Comparison of ENCODE assay signal across 15 mouse cellular contexts in genomic region chr3:154885048-154885447, GRCm38 (mm10).
DNase-seq lines count a peak whose midpoint lies in the region; ATAC-seq lines count a peak whose summit lies in the region.
"Had no signal": no experiment of that assay in that cellular context is flagged by ENCODE, and none has a peak within 500 bp of the region (broad histone marks: within the 10 kb centered on the region; RNA-seq: fewer than 3 reads in every experiment).

No protein-coding gene starts in this region.

- 27% methylated on average over 5 of the region's 5 CpGs for WGBS in limb, embryonic 11.5 days
- 34% methylated on average over 5 of the region's 5 CpGs for WGBS in limb, embryonic 10.5 days
- WGBS in liver, embryonic 12.5 days (ENCODE audit: insufficient replicate concordance): 6% methylated on average over 5 of the region's 5 CpGs
- WGBS in midbrain, embryonic 14.5 days: 50% methylated on average over 5 of the region's 5 CpGs

- H3K4me1 ChIP-seq in limb, embryonic 11.5 days (ENCODE audit: control insufficient read depth, insufficient read depth, low read length): no peaks in the 10 kb centered on the region
- H3K4me1 ChIP-seq in limb, embryonic 10.5 days: peaks cover 8% of the 10 kb centered on the region; the same call in 1 of the 2 replicates
- peaks cover 35% of the 10 kb centered on the region for H3K4me1 ChIP-seq in liver, embryonic 12.5 days
- H3K4me1 ChIP-seq in midbrain, embryonic 14.5 days (ENCODE audit: control insufficient read depth, insufficient read depth, low read length): peaks cover 6% of the 10 kb centered on the region; the same call in 1 of the 2 replicates

- no peak overlapping the region for H3K27ac ChIP-seq in limb, embryonic 11.5 days (replicated peaks; ENCODE audit: low read depth, low read length)
- no peak overlapping the region for H3K27ac ChIP-seq in limb, embryonic 10.5 days
- H3K27ac ChIP-seq in liver, embryonic 12.5 days: no peak overlapping the region
- no peak overlapping the region for H3K27ac ChIP-seq in midbrain, embryonic 14.5 days (replicated peaks; ENCODE audit: low read depth, low read length)
- H3K27ac ChIP-seq: embryonic facial prominence, embryonic 13.5 days; kidney, embryonic 15.5 days; limb, embryonic 12.5 days had no signal

- H3K36me3 ChIP-seq in limb, embryonic 11.5 days (ENCODE audit: control insufficient read depth, insufficient read depth, low read length): no peaks in the 10 kb centered on the region
- H3K36me3 ChIP-seq in limb, embryonic 10.5 days: no peaks in the 10 kb centered on the region
- H3K36me3 ChIP-seq in liver, embryonic 12.5 days: no peaks in the 10 kb centered on the region
- H3K36me3 ChIP-seq in midbrain, embryonic 14.5 days (ENCODE audit: control insufficient read depth, insufficient read depth, low read length): no peaks in the 10 kb centered on the region
- H3K36me3 ChIP-seq: embryonic facial prominence, embryonic 13.5 days; kidney, embryonic 15.5 days; limb, embryonic 12.5 days had no signal

- no peaks in the 10 kb centered on the region for H3K27me3 ChIP-seq in limb, embryonic 11.5 days (ENCODE audit: control insufficient read depth, insufficient read depth, low read length)
- no peaks in the 10 kb centered on the region for H3K27me3 ChIP-seq in limb, embryonic 10.5 days (ENCODE audit: low read depth, poor library complexity, severe bottlenecking)
- no peaks in the 10 kb centered on the region for H3K27me3 ChIP-seq in liver, embryonic 12.5 days (replicated peaks)
- H3K27me3 ChIP-seq in midbrain, embryonic 14.5 days (ENCODE audit: control insufficient read depth, insufficient read depth, low read length): no peaks in the 10 kb centered on the region
- H3K27me3 ChIP-seq: embryonic facial prominence, embryonic 13.5 days; kidney, embryonic 15.5 days; limb, embryonic 12.5 days had no signal

- H3K4me3 ChIP-seq in limb, embryonic 11.5 days (ENCODE audit: low read depth, low read length): no peak overlapping the region
- H3K4me3 ChIP-seq in limb, embryonic 10.5 days: no peak overlapping the region
- H3K4me3 ChIP-seq in liver, embryonic 12.5 days: no peak overlapping the region
- no peak overlapping the region for H3K4me3 ChIP-seq in midbrain, embryonic 14.5 days (replicated peaks; ENCODE audit: low read depth, low read length)
- H3K4me3 ChIP-seq: embryonic facial prominence, embryonic 13.5 days; kidney, embryonic 15.5 days; limb, embryonic 12.5 days had no signal

- H3K4me2 ChIP-seq in limb, embryonic 11.5 days (ENCODE audit: low read depth, severe bottlenecking): no peak overlapping the region
- H3K4me2 ChIP-seq in liver, embryonic 12.5 days: peak overlapping the region; percentile 33
- no peak overlapping the region; the same call in 1 of the 2 replicates for H3K4me2 ChIP-seq in midbrain, embryonic 14.5 days (ENCODE audit: low read length)
- H3K4me2 ChIP-seq: embryonic facial prominence, embryonic 13.5 days; kidney, embryonic 15.5 days; limb, embryonic 12.5 days had no signal

- no peak for DNase-seq in limb, embryonic 11.5 days (ENCODE audit: low spot score)
- no peak for DNase-seq in limb, embryonic 10.5 days (ENCODE audit: low spot score)
- DNase-seq in midbrain, embryonic 14.5 days: peak; percentile 18
- DNase-seq in frontal cortex, postnatal 14 days (ENCODE audit: low spot score in 2 of 2): no peak
- DNase-seq in right cerebral cortex, postnatal 10 days (ENCODE audit: low spot score in 2 of 2): no peak
- DNase-seq in right cerebral cortex, postnatal 14 days: no peak
- DNase-seq: cerebellum, postnatal 36 days; thymus, postnatal 36 days had no signal

- H3K9me3 ChIP-seq in limb, embryonic 11.5 days (ENCODE audit: control insufficient read depth, low read length): no peaks in the 10 kb centered on the region
- H3K9me3 ChIP-seq in limb, embryonic 10.5 days (replicated peaks): no peaks in the 10 kb centered on the region
- H3K9me3 ChIP-seq in liver, embryonic 12.5 days (replicated peaks): no peaks in the 10 kb centered on the region
- no peaks in the 10 kb centered on the region for H3K9me3 ChIP-seq in midbrain, embryonic 14.5 days (ENCODE audit: control insufficient read depth, low read length)
- H3K9me3 ChIP-seq: embryonic facial prominence, embryonic 13.5 days; kidney, embryonic 15.5 days; limb, embryonic 12.5 days had no signal

- H3K9ac ChIP-seq in limb, embryonic 11.5 days (ENCODE audit: low read length): no peak overlapping the region
- no peak overlapping the region for H3K9ac ChIP-seq in liver, embryonic 12.5 days
- H3K9ac ChIP-seq in midbrain, embryonic 14.5 days (replicated peaks; ENCODE audit: low read length): no peak overlapping the region
- H3K9ac ChIP-seq: embryonic facial prominence, embryonic 13.5 days; kidney, embryonic 15.5 days; limb, embryonic 12.5 days had no signal

- ATAC-seq in limb, embryonic 11.5 days (ENCODE audit: insufficient number of reproducible peaks, low FRiP score, low TSS enrichment, low read depth): 0 out of 2 replicates have a peak, but pooled peaks have one; percentile 28
- ATAC-seq in common myeloid progenitor, adult 5-6 weeks (replicated peaks; ENCODE audit: low read depth, poor library complexity, severe bottlenecking): peak; percentile 64; the same call in 1 of the 2 replicates
- ATAC-seq in liver, embryonic 12.5 days: peak; percentile 86
- ATAC-seq in midbrain, embryonic 14.5 days (ENCODE audit: low FRiP score, low TSS enrichment): no peak; the same call in 1 of the 2 replicates
- ATAC-seq: CD4-positive, CD25-positive, alpha-beta regulatory T cell, adult 4 months; inflammation-experienced regulatory T-cells, adult 6 months had no signal
